Mouse (Mus musculus) kidney, embryonic 16.5 days (tissue): ENCODE measurements around the gene Fignl2. TPM values are rescaled to one million over a fixed set of nuclear protein-coding genes. Genes with fewer than 3 reads are reported as not detected.
A peak's percentile ranks its signal among the peaks of the same experiment; 100 is the strongest.

ENCODE experiments used
- ATAC-seq: fragments of 200-750 bp; cut with Nextera tagmentation; 2 replicates; pipeline ENCODE4 v1.8.0; 2017; ENCODE audit warnings: moderate TSS enrichment; ENCODE audit not compliant: low FRiP score, low TSS enrichment
- H3K27ac ChIP-seq: fragments of 300-500 bp; sonication (generic); 2 replicates; pipeline ENCODE4 v1.5.1; 2014; ENCODE audit warnings: low read length
- H3K27me3 ChIP-seq: fragments of 300-500 bp; sonication (generic); 2 replicates; pipeline ENCODE4 v1.6.1; 2014; ENCODE audit warnings: low read length, control low read depth, mixed read lengths; ENCODE audit not compliant: insufficient read depth
- H3K36me3 ChIP-seq: fragments of 300-500 bp; sonication (generic); 2 replicates; pipeline ENCODE4 v1.6.1; 2014; ENCODE audit warnings: low read length, control low read depth, mixed read lengths; ENCODE audit not compliant: insufficient read depth
- H3K4me1 ChIP-seq: fragments of 300-500 bp; sonication (generic); 2 replicates; pipeline ENCODE4 v1.6.1; 2014; ENCODE audit warnings: low read length, control low read depth, mixed read lengths; ENCODE audit not compliant: insufficient read depth
- H3K4me2 ChIP-seq: fragments of 300-500 bp; sonication (generic); replicated peaks from 2 replicates; pipeline ENCODE4 v1.6.1; 2014; ENCODE audit warnings: low read depth, low read length
- H3K4me3 ChIP-seq: fragments of 300-500 bp; sonication (generic); 2 replicates; pipeline ENCODE4 v1.5.1; 2014; ENCODE audit warnings: mild to moderate bottlenecking, low read length
- H3K9ac ChIP-seq: fragments of 300-500 bp; sonication (generic); replicated peaks from 2 replicates; pipeline ENCODE4 v1.6.1; 2014; ENCODE audit warnings: low read length
- H3K9me3 ChIP-seq: fragments of 300-500 bp; sonication (generic); 2 replicates; pipeline ENCODE4 v1.6.1; 2016; ENCODE audit warnings: low read length, control low read depth
- WGBS: fragments of 180-500 bp; shearing (Covaris S2); extraction: QIAGEN DNeasy Blood & Tissue Kit; methylation state at CpG from one replicate; pipeline ENCODE4 v1.1.7; 2014; 5-methylcytosine and 5-hydroxymethylcytosine counted together
- polyA plus RNA-seq: library from polyadenylated mRNA; unstranded; fragments of >200 nt; fragmentation: Nextera tagmentation; extraction: Ambion mirVana; gene quantifications from 2 replicates; pipeline ENCODE4 v1.2.1, GENCODE M21; 2015

The Fignl2 gene
- polyA plus RNA-seq, 1 experiment from 2014 or later, result 0.35 TPM

DNA sequence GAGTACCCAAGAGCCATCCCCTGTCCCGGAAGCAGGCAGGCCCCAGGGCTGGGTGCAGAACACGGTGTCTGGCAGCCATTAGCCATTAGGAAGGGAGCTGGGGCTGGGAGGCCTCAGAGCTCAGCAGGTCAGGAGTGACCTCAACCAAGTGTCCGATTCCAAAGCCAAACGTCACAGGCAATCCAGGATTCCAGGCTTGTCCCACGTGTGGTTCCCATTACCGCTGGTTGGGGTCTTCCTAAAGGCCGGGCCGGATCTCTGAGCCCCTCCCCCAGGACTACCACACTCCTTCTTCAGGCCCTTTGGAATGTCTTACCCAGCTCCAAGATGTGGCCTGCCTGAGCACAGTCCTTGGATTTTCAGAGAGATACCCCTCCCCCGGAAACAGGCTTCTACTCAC is 16.6 kb upstream of the Fignl2 start:
- Histone ChIP-seq H3K27ac (no peak overlapping the region), H3K9me3 (no peaks in the 10 kb centered on the region), H3K36me3 (no peaks in the 10 kb centered on the region), H3K4me1 (peaks cover 49% of the 10 kb centered on the region), H3K4me2 (no peak overlapping the region), H3K4me3 (no peak overlapping the region), H3K27me3 (peaks cover 22% of the 10 kb centered on the region; the same call in 1 of the 2 replicates), H3K9ac (no peak overlapping the region)
- ATAC-seq, result no peak
- 29% methylated on average over 9 of the region's 9 CpGs for WGBS

DNA sequence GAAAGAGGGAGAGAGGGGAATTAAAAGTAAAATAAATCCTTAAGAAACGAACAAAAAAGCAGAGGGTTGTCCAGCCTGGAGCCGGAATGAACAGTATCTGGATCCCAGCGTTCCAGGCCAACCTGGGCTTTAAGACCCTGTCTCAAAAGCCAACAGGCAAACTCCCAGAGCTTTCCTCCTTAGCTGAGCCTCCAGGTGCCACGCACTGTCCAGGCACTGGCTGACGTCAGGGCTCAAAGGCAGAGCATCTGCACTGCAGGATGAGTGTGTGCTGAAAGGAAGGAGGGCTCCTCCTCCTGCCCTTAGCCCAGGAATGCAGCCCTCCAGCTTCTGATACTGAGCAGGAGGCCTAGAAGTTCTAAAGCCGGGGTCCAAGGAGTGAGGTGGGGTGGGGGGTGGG is 15.6 kb upstream of the Fignl2 start:
- H3K9me3 ChIP-seq, result no peaks in the 10 kb centered on the region
- WGBS, result 30% methylated on average over 6 of the region's 6 CpGs
- H3K4me2 ChIP-seq, result no peak overlapping the region
- no peak overlapping the region for H3K4me3 ChIP-seq
- H3K27ac ChIP-seq, result no peak overlapping the region
- ATAC-seq, result no peak
- H3K36me3 ChIP-seq, result no peaks in the 10 kb centered on the region
- peaks cover 15% of the 10 kb centered on the region; the same call in 1 of the 2 replicates for H3K27me3 ChIP-seq
- no peak overlapping the region for H3K9ac ChIP-seq
- peaks cover 49% of the 10 kb centered on the region for H3K4me1 ChIP-seq

DNA sequence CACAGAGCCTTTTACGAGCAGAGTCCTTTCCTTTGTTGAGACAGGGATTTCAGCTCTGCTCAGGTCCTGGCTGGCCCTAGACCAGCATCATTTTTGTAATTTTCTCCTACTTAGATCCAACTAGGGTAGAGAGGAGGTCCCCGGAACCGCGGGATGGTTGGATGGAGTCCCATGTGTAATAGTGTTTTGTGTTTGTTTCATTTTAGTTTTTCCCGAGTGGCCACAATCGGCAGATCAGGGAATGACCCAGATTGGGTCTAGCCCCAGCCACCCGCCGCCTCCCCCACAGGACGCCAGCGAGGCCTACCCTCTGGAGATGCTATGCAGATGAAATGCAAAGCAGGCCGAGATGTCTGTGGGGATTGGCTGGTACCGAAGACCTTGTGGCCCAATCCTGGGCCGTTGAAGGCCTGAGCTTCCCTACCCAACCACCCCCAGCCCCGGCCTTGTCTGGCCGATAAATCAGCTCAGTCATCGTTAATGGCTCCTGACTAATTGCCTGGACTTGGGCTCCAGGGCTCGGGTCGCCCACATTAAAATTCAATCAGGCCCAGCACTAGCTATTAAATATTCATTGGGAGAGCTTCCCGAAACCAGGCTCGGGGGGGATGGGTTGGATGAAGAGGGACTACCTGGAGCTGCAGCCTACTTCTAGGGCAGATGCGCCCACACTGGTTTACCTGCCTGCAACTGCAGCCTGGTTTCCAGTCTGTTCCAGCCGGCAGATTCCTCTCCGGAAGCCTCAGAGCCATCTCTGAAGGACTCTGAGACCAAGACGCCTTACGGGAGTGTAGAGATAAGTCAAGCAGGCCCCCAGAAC is 14.7 kb upstream of the Fignl2 start:
- ATAC-seq, result peak; percentile 93
- peaks cover 42% of the 10 kb centered on the region for H3K4me1 ChIP-seq
- H3K27ac ChIP-seq, result peak overlapping the region; percentile 75
- H3K9ac ChIP-seq, result peak overlapping the region; percentile 39
- peak overlapping the region; percentile 22; the same call in 1 of the 2 replicates for H3K4me3 ChIP-seq
- no peaks in the 10 kb centered on the region for H3K36me3 ChIP-seq
- peak overlapping the region; percentile 39 for H3K4me2 ChIP-seq
- H3K27me3 ChIP-seq, result peaks cover 14% of the 10 kb centered on the region; the same call in 1 of the 2 replicates
- H3K9me3 ChIP-seq, result no peaks in the 10 kb centered on the region
- WGBS, result 11% methylated on average over 25 of the region's 25 CpGs

DNA sequence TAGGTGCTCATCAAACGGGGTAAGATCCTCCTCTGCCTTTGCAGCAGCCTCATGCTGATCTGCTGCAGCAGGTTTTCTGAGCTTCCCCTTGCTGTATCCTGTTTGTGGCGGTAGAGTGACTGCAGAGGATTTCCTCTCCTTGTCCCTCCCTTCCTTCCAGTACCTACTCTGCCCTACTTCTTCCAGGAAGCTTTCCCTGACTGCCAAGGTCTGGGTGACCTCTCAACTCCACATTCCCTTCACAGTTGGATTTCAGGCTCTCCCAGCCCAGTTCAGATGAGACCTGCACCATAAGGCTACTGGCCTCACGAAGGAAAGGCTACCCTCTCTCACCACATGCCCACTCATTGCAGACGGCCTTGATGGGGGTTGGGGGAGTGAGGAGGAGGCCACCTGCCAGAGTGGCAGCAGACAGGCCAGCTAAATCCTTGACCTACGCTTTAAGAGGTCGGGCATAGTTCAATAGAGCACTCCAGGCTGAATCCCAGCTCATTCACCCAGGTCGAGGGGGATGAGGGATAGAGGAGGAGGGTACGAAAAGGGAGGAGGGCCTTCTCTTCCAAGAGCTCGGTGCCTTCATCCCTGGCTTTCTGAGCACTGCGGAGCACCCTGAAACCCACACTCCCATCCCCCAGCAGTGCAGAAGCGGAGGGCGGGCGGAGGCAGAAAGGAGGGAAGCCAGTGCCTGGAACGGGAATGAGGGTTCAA is 13.9 kb upstream of the Fignl2 start:
- Histone ChIP-seq H3K4me1 (peaks cover 36% of the 10 kb centered on the region), H3K36me3 (no peaks in the 10 kb centered on the region), H3K9me3 (no peaks in the 10 kb centered on the region), H3K9ac (peak overlapping the region; percentile 39), H3K27me3 (peaks cover 13% of the 10 kb centered on the region; the same call in 1 of the 2 replicates), H3K4me3 (peak overlapping the region; percentile 22; the same call in 1 of the 2 replicates), H3K27ac (peak overlapping the region; percentile 75), H3K4me2 (peak overlapping the region; percentile 39)
- 28% methylated on average over 14 of the region's 14 CpGs for WGBS
- ATAC-seq, result peak; percentile 46

DNA sequence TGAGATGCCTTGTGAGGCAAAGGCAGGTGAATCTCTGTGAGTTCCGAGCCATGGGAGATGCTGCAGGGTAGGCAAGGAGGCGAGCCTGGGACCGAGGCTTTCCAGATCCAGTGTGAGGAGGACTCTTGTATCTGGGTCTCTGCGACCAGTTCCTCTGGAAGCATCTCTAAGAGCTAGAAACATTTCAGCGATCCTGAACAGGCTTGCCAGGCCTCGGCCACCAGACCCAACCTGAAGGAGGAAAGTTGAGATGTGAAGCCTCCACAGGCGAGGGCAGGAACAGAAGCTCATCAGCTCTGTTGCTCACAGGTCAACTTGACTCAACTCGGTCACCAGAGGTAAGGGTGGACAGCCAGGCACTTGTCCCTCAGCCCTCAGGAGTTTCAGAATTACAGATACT is 13.2 kb upstream of the Fignl2 start:
- ATAC-seq, result no peak
- H3K4me1 ChIP-seq, result peaks cover 35% of the 10 kb centered on the region
- 93% methylated on average over 8 of the region's 8 CpGs for WGBS

DNA sequence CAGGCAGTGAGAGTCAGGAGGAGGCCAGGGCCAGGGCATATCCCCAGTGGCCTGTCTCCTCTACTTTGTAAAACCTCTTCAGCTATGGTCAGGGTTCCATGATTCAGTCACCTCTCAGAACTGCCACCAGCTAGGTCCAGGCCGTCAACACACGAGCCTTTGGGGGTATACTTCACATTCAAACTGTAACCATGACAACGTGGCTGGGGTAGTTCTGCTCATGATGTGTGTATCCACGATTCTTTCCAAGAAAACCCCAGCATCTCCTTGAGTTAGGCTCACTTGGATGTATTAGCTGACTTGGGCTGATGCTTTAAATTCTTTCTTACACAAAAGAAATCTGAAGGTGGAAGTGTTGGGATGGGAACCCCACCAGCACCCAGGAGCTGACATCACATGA is 9.9 kb upstream of the Fignl2 start:
- Histone ChIP-seq H3K4me2 (no peak overlapping the region), H3K27me3 (peaks cover 15% of the 10 kb centered on the region; the same call in 1 of the 2 replicates), H3K4me1 (peaks cover 20% of the 10 kb centered on the region), H3K36me3 (no peaks in the 10 kb centered on the region), H3K9me3 (no peaks in the 10 kb centered on the region), H3K27ac (no peak overlapping the region), H3K9ac (no peak overlapping the region), H3K4me3 (no peak overlapping the region)
- no peak for ATAC-seq
- 74% methylated on average over 4 of the region's 4 CpGs for WGBS

More for the DNA sequence above, 13.2 kb upstream of the Fignl2 start:
- H3K27me3 ChIP-seq, result peaks cover 15% of the 10 kb centered on the region; the same call in 1 of the 2 replicates
- no peak overlapping the region for H3K4me2 ChIP-seq
- H3K36me3 ChIP-seq, result no peaks in the 10 kb centered on the region
- H3K27ac ChIP-seq, result no peak overlapping the region
- H3K9ac ChIP-seq, result no peak overlapping the region
- no peak overlapping the region for H3K4me3 ChIP-seq
- H3K9me3 ChIP-seq, result no peaks in the 10 kb centered on the region

DNA sequence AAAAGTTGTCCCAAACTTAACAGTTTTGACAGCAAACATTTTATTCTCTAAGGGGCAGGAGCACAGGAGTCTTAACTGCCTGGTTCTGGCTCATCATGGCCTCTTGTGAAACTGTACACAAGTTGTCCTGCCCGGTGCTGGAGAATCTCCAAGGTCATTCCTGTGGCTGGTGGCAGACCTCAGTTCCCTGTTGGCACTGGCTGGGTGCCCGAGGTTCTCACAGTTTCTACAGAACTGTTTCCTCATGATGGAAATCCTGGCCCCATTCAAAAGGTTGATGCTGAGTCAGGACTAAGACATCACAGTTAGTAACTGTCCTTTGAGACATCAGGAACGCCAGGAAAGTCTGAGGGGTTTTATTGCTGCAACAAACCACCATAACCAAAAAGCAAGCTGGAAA is 8.6 kb upstream of the Fignl2 start:
- no peaks in the 10 kb centered on the region for H3K36me3 ChIP-seq
- H3K27me3 ChIP-seq, result peaks cover 15% of the 10 kb centered on the region; the same call in 1 of the 2 replicates
- H3K9ac ChIP-seq, result no peak overlapping the region
- 64% methylated on average over 3 of the region's 3 CpGs for WGBS
- no peak overlapping the region for H3K27ac ChIP-seq
- no peak for ATAC-seq
- no peaks in the 10 kb centered on the region for H3K9me3 ChIP-seq
- no peak overlapping the region for H3K4me2 ChIP-seq
- peaks cover 12% of the 10 kb centered on the region; the same call in 1 of the 2 replicates for H3K4me1 ChIP-seq
- H3K4me3 ChIP-seq, result no peak overlapping the region

DNA sequence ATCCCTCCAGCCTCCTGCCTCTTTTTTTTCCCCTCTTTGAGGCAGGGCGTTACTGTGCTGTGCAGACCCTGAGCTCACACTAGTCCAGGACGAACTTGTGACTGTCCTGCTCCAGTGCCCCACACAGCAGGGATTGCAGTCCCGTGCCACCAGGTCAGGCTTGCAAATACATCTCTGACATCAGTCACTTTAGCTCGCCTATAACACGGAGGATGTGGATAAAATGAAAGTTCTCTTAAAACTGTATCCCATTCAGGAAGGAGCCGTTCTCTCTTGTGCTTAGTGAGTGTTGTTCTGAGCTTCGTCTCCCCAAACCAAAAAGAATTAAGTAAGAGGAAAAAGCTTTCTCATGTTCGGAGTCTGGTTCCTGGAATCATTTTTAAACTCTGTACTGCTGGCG is 8.1 kb upstream of the Fignl2 start:
- H3K36me3 ChIP-seq, result no peaks in the 10 kb centered on the region
- ATAC-seq, result no peak; the same call in 1 of the 2 replicates
- no peak overlapping the region for H3K4me2 ChIP-seq
- H3K4me3 ChIP-seq, result no peak overlapping the region
- H3K9ac ChIP-seq, result no peak overlapping the region
- H3K27me3 ChIP-seq, result peaks cover 15% of the 10 kb centered on the region; the same call in 1 of the 2 replicates
- peaks cover 15% of the 10 kb centered on the region for H3K4me1 ChIP-seq
- WGBS, result 59% methylated on average over 9 of the region's 9 CpGs
- H3K9me3 ChIP-seq, result no peaks in the 10 kb centered on the region
- no peak overlapping the region for H3K27ac ChIP-seq

DNA sequence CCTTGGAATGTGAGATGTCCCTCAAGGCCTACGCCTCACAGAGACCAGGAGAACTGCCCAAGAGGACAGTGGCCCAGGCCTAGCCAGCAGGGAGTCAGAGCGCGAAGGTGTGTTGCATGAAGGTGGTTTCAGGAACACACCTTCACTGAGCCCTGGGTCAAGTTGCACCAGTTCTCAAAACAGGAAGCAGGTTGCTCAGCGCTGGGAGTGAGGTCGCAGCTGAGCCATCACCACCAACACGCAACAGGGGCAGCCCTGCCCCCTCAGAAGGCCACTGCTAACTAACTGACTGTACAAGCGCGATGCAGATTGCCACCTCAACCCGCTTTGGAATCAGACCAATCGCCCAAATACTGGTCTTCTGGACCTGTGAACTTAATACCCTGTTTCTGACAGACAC is 6.1 kb upstream of the Fignl2 start:
- Histone ChIP-seq H3K4me1 (peaks cover 30% of the 10 kb centered on the region), H3K27me3 (peaks cover 7% of the 10 kb centered on the region; the same call in 1 of the 2 replicates), H3K9ac (no peak overlapping the region), H3K36me3 (no peaks in the 10 kb centered on the region), H3K4me2 (no peak overlapping the region), H3K27ac (no peak overlapping the region), H3K4me3 (no peak overlapping the region), H3K9me3 (no peaks in the 10 kb centered on the region)
- 60% methylated on average over 10 of the region's 10 CpGs for WGBS
- ATAC-seq, result no peak
